Mouse (Mus musculus): ENCODE results near the gene Gm42791.

DNA sequence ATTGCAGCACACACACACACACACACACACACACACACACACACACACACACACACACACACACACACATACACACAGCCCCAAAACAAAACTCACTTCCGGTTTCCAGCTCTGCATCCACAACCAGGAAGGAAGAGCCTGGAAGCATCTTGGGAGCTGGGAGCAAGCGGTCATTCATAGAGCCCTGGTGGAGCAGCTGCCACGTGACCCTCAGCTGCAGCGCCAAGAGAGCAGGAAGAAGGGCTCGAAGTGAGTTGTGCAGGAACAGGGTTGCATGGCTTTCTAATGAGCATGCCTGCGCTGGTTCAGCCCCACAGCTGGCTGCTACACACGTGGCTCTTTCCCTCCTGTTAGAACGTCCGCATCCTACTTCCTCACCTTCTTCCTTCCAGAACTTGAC lies 25.3 kb downstream of the Gm42791 start:
- TF ChIP-seq POLR2A (IDR thresholded peaks at IDR 0.05; ENCODE audit: extremely low read depth, insufficient read depth, low read length) (no peak), CTCF (IDR thresholded peaks at IDR 0.05; ENCODE audit: low read depth, low read length) (no peak)

Measured in liver, adult 2 months (tissue).